Mouse (Mus musculus) ES-Bruce4 (cell line): ENCODE data around the gene Veph1. TPM values are rescaled to one million over a fixed set of nuclear protein-coding genes. Genes with fewer than 3 reads are reported as not detected.

Source experiments
- H3K27ac ChIP-seq: 2 replicates; pipeline ENCODE4 v1.5.1; 2012; ENCODE audit warnings: low read length, inconsistent platforms; ENCODE audit not compliant: insufficient read depth
- H3K27me3 ChIP-seq: 2 replicates; pipeline ENCODE4 v1.6.1; 2012; ENCODE audit warnings: mild to moderate bottlenecking, low read length, inconsistent platforms; ENCODE audit not compliant: control insufficient read depth, poor library complexity, insufficient read depth, severe bottlenecking
- H3K36me3 ChIP-seq: 2 replicates; pipeline ENCODE4 v1.6.1; 2012; ENCODE audit warnings: inconsistent platforms, mild to moderate bottlenecking, low read length, moderate library complexity; ENCODE audit not compliant: control insufficient read depth, poor library complexity, insufficient read depth, severe bottlenecking
- H3K4me1 ChIP-seq: one replicate; pipeline ENCODE4 v1.8.1; 2011; ENCODE audit warnings: low read length; ENCODE audit not compliant: control insufficient read depth, insufficient read depth
- H3K4me3 ChIP-seq: 2 replicates; pipeline ENCODE4 v1.5.1; 2011; ENCODE audit warnings: low read depth, mild to moderate bottlenecking, low read length
- H3K9ac ChIP-seq: 2 replicates; pipeline ENCODE4 v1.6.1; 2012; ENCODE audit warnings: low read depth, mild to moderate bottlenecking, inconsistent platforms; ENCODE audit not compliant: poor library complexity, severe bottlenecking
- H3K9me3 ChIP-seq: replicated peaks from 2 replicates; pipeline ENCODE4 v1.6.1; 2012; ENCODE audit warnings: mild to moderate bottlenecking, low read length, inconsistent platforms; ENCODE audit not compliant: control insufficient read depth, poor library complexity, insufficient read depth, severe bottlenecking
- CTCF ChIP-seq: IDR thresholded peaks from one replicate; pipeline ENCODE4 v1.8.1; 2011; ENCODE audit warnings: low read depth, low read length
- EP300 ChIP-seq: IDR thresholded peaks from 2 replicates; pipeline ENCODE4 v1.6.1; 2011; ENCODE audit warnings: low read depth, low read length; ENCODE audit not compliant: insufficient read depth
- POLR2A ChIP-seq: IDR thresholded peaks from one replicate; pipeline ENCODE4 v1.8.1; 2011; ENCODE audit warnings: low read length; ENCODE audit not compliant: insufficient read depth
- polyA plus RNA-seq: library from polyadenylated mRNA; stranded (reverse); fragments of >200 nt; gene quantifications from 2 replicates; pipeline ENCODE4 v1.2.4, GENCODE M21; 2011; ENCODE audit warnings: low read depth; ENCODE audit not compliant: missing spikeins, insufficient read depth, insufficient read length

Gene Veph1
- polyA plus RNA-seq, 1 experiment = 0.12 TPM

- no peaks in the 10 kb centered on the region for H3K36me3 ChIP-seq
- no peak overlapping the region for H3K9ac ChIP-seq
- no peaks in the 10 kb centered on the region for H3K4me1 ChIP-seq
- no peak overlapping the region for H3K4me3 ChIP-seq
- H3K9me3 ChIP-seq = no peaks in the 10 kb centered on the region
- H3K27ac ChIP-seq = no peak overlapping the region
- no peaks in the 10 kb centered on the region for H3K27me3 ChIP-seq
- TF ChIP-seq POLR2A (no peak), CTCF (no peak), EP300 (no peak)
Measured at GRCm38 (mm10) chr3:66081363-66081736, 215.3 kb downstream of the Veph1 start.

GRCm38 (mm10) chr3:66080631-66081362 is 215.8 kb downstream of the Veph1 start:
- Histone ChIP-seq H3K4me1 (no peaks in the 10 kb centered on the region), H3K9ac (no peak overlapping the region), H3K36me3 (no peaks in the 10 kb centered on the region), H3K9me3 (no peaks in the 10 kb centered on the region), H3K27ac (no peak overlapping the region), H3K4me3 (no peak overlapping the region), H3K27me3 (no peaks in the 10 kb centered on the region)
- TF ChIP-seq POLR2A (no peak), CTCF (no peak), EP300 (no peak)

- no peaks in the 10 kb centered on the region for H3K27me3 ChIP-seq
- H3K9ac ChIP-seq = no peak overlapping the region
- no peaks in the 10 kb centered on the region for H3K9me3 ChIP-seq
- no peaks in the 10 kb centered on the region for H3K36me3 ChIP-seq
- no peak overlapping the region for H3K4me3 ChIP-seq
- H3K27ac ChIP-seq = no peak overlapping the region
- no peaks in the 10 kb centered on the region for H3K4me1 ChIP-seq
- TF ChIP-seq CTCF (no peak), EP300 (no peak), POLR2A (no peak)
Measured at GRCm38 (mm10) chr3:66079886-66080285, 216.8 kb downstream of the Veph1 start.

GRCm38 (mm10) chr3:66078898-66079537 is 217.6 kb downstream of the Veph1 start:
- no peak overlapping the region for H3K4me3 ChIP-seq
- H3K27ac ChIP-seq = no peak overlapping the region
- TF ChIP-seq EP300 (no peak), CTCF (no peak), POLR2A (no peak)
- no peaks in the 10 kb centered on the region for H3K4me1 ChIP-seq
- no peaks in the 10 kb centered on the region for H3K9me3 ChIP-seq
- H3K9ac ChIP-seq = no peak overlapping the region
- H3K27me3 ChIP-seq = no peaks in the 10 kb centered on the region
- no peaks in the 10 kb centered on the region for H3K36me3 ChIP-seq

- Histone ChIP-seq H3K4me1 (no peaks in the 10 kb centered on the region), H3K27ac (no peak overlapping the region), H3K4me3 (no peak overlapping the region), H3K9me3 (no peaks in the 10 kb centered on the region), H3K36me3 (no peaks in the 10 kb centered on the region), H3K9ac (no peak overlapping the region), H3K27me3 (no peaks in the 10 kb centered on the region)
- TF ChIP-seq CTCF (no peak), POLR2A (no peak), EP300 (no peak)
Measured at GRCm38 (mm10) chr3:66078026-66078721, 218.5 kb downstream of the Veph1 start.
